Mouse (Mus musculus): ENCODE measurements around the gene Auts2.

GRCm38 (mm10) chr5:131794411-131795133 lies 748.6 kb downstream of the Auts2 start:
- TF ChIP-seq GATA1 (IDR thresholded peaks at IDR 0.05; ENCODE audit: low read length) (no peak), TAL1 (IDR thresholded peaks at IDR 0.05; ENCODE audit: low read length) (no peak)
